Mouse (Mus musculus): ENCODE measurements around the gene Lag3. TPM values are rescaled to one million over a fixed set of nuclear protein-coding genes. Genes with fewer than 3 reads are reported as not detected.

Gene Lag3
- polyA plus RNA-seq, 1 experiment from 2014 or later = 2.8 TPM

GRCm38 (mm10) chr6:124932314-124932695 lies 20.8 kb upstream of the Lag3 start:
- whole genome bisulfite sequencing = 47% methylated on average over 12 of the region's 12 CpGs
- ATAC-seq (replicated peaks) = no peak

GRCm38 (mm10) chr6:124931525-124932313 lies 20.2 kb upstream of the Lag3 start:
- Histone ChIP-seq H3K4me2 (peak overlapping the region; percentile 89), H3K4me3 (peak overlapping the region; percentile 97), H3K9ac (peak overlapping the region; percentile 75), H3K27me3 (replicated peaks) (no peaks in the 10 kb centered on the region), H3K4me1 (peaks cover 30% of the 10 kb centered on the region), H3K36me3 (replicated peaks) (peaks cover 27% of the 10 kb centered on the region), H3K27ac (peak overlapping the region; percentile 94), H3K9me3 (no peaks in the 10 kb centered on the region)
- peak; percentile 44 for ATAC-seq (replicated peaks)
- WGBS = under 1% methylated on average over 48 of the region's 48 CpGs

More at GRCm38 (mm10) chr6:124932314-124932695, 20.8 kb upstream of the Lag3 start:
- Histone ChIP-seq H3K9me3 (no peaks in the 10 kb centered on the region), H3K9ac (peak overlapping the region; percentile 75), H3K4me3 (peak overlapping the region; percentile 97), H3K27me3 (replicated peaks) (no peaks in the 10 kb centered on the region), H3K4me2 (peak overlapping the region; percentile 89), H3K36me3 (replicated peaks) (peaks cover 27% of the 10 kb centered on the region), H3K27ac (peak overlapping the region; percentile 94), H3K4me1 (peaks cover 30% of the 10 kb centered on the region)

GRCm38 (mm10) chr6:124930754-124931524 lies 19.4 kb upstream of the Lag3 start, which contains the start of gene Mlf2:
Gene Mlf2, plus strand, starts transcription at chr6:124931386.
- peak; percentile 95 for ATAC-seq (replicated peaks)
- under 1% methylated on average over 58 of the region's 64 CpGs for WGBS
- Histone ChIP-seq H3K27ac (peak within 1 kb of the TSS; percentile 94), H3K9ac (peak within 1 kb of the TSS; percentile 75), H3K9me3 (no peaks in the 10 kb centered on the region), H3K4me3 (peak within 1 kb of the TSS; percentile 97), H3K27me3 (replicated peaks) (no peaks in the 10 kb centered on the region), H3K4me1 (peaks cover 30% of the 10 kb centered on the region), H3K4me2 (peak within 1 kb of the TSS; percentile 89), H3K36me3 (replicated peaks) (peaks cover 22% of the 10 kb centered on the region; the same call in 1 of the 2 replicates)

- peak overlapping the region; percentile 94 for H3K27ac ChIP-seq
- no peaks in the 10 kb centered on the region for H3K9me3 ChIP-seq
- peak overlapping the region; percentile 89 for H3K4me2 ChIP-seq
- H3K27me3 ChIP-seq (replicated peaks) = no peaks in the 10 kb centered on the region
- H3K36me3 ChIP-seq (replicated peaks) = peaks cover 17% of the 10 kb centered on the region; the same call in 1 of the 2 replicates
- H3K9ac ChIP-seq = 0 out of 2 replicates have a peak overlapping the region, but pooled peaks have one; percentile 75
- WGBS = 30% methylated on average over 1 of the region's 1 CpGs
- H3K4me1 ChIP-seq = peaks cover 30% of the 10 kb centered on the region
- no peak; the same call in 1 of the 2 replicates for ATAC-seq (replicated peaks)
- H3K4me3 ChIP-seq = peak overlapping the region; percentile 97
Measured at GRCm38 (mm10) chr6:124930231-124930630, 18.7 kb upstream of the Lag3 start.

- no peak for ATAC-seq (replicated peaks)
- Histone ChIP-seq H3K27ac (no peak overlapping the region), H3K4me2 (no peak overlapping the region), H3K36me3 (replicated peaks) (no peaks in the 10 kb centered on the region), H3K4me1 (peaks cover 11% of the 10 kb centered on the region), H3K4me3 (no peak overlapping the region), H3K27me3 (replicated peaks) (no peaks in the 10 kb centered on the region), H3K9ac (no peak overlapping the region), H3K9me3 (no peaks in the 10 kb centered on the region)
- WGBS = 60% methylated on average over 5 of the region's 5 CpGs
Measured at GRCm38 (mm10) chr6:124925941-124926340, 14.4 kb upstream of the Lag3 start.

- no peak for ATAC-seq (replicated peaks)
- H3K27me3 ChIP-seq (replicated peaks) = no peaks in the 10 kb centered on the region
- peaks cover 13% of the 10 kb centered on the region for H3K4me1 ChIP-seq
- H3K27ac ChIP-seq = no peak overlapping the region
- WGBS = 39% methylated on average over 12 of the region's 12 CpGs
- no peak overlapping the region for H3K4me2 ChIP-seq
- H3K9ac ChIP-seq = no peak overlapping the region
- H3K4me3 ChIP-seq = no peak overlapping the region
- no peaks in the 10 kb centered on the region for H3K9me3 ChIP-seq
- no peaks in the 10 kb centered on the region for H3K36me3 ChIP-seq (replicated peaks)
Measured at GRCm38 (mm10) chr6:124925173-124925793, 13.8 kb upstream of the Lag3 start.

- Histone ChIP-seq H3K27ac (peak overlapping the region; percentile 100), H3K4me3 (no peak overlapping the region), H3K9ac (no peak overlapping the region), H3K4me1 (peaks cover 27% of the 10 kb centered on the region), H3K27me3 (replicated peaks) (no peaks in the 10 kb centered on the region), H3K9me3 (no peaks in the 10 kb centered on the region), H3K36me3 (replicated peaks) (no peaks in the 10 kb centered on the region), H3K4me2 (no peak overlapping the region)
- 65% methylated on average over 4 of the region's 4 CpGs for WGBS
- ATAC-seq (replicated peaks) = no peak
Measured at GRCm38 (mm10) chr6:124921539-124921938, 10.0 kb upstream of the Lag3 start.

GRCm38 (mm10) chr6:124920318-124921085 lies 9.0 kb upstream of the Lag3 start:
- no peaks in the 10 kb centered on the region for H3K36me3 ChIP-seq (replicated peaks)

GRCm38 (mm10) chr6:124919695-124920317 lies 8.3 kb upstream of the Lag3 start, which contains the start of gene Ptms:
Gene Ptms, minus strand, starts transcription at chr6:124920103.
- WGBS = 0% methylated on average over 13 of the region's 13 CpGs
- peak within 1 kb of the TSS; percentile 86 for H3K4me3 ChIP-seq
- H3K27ac ChIP-seq = peak within 1 kb of the TSS; percentile 100
- H3K9ac ChIP-seq = peak within 1 kb of the TSS; percentile 99
- peak within 1 kb of the TSS; percentile 95 for H3K4me2 ChIP-seq
- no peaks in the 10 kb centered on the region for H3K27me3 ChIP-seq (replicated peaks)
- no peaks in the 10 kb centered on the region for H3K9me3 ChIP-seq
- H3K4me1 ChIP-seq = peaks cover 36% of the 10 kb centered on the region
- no peaks in the 10 kb centered on the region for H3K36me3 ChIP-seq (replicated peaks)
- peak; percentile 88 for ATAC-seq (replicated peaks)

More at GRCm38 (mm10) chr6:124920318-124921085, 9.0 kb upstream of the Lag3 start:
- no peak for ATAC-seq (replicated peaks)
- H3K4me2 ChIP-seq = peak overlapping the region; percentile 95
- WGBS = 23% methylated on average over 9 of the region's 9 CpGs
- H3K27ac ChIP-seq = peak overlapping the region; percentile 100
- no peaks in the 10 kb centered on the region for H3K9me3 ChIP-seq
- peak overlapping the region; percentile 40 for H3K9ac ChIP-seq
- peaks cover 29% of the 10 kb centered on the region for H3K4me1 ChIP-seq
- no peaks in the 10 kb centered on the region for H3K27me3 ChIP-seq (replicated peaks)
- peak overlapping the region; percentile 86 for H3K4me3 ChIP-seq

- H3K27ac ChIP-seq = peak overlapping the region; percentile 100
- H3K36me3 ChIP-seq (replicated peaks) = peaks cover 7% of the 10 kb centered on the region; the same call in 1 of the 2 replicates
- peaks cover 43% of the 10 kb centered on the region for H3K4me1 ChIP-seq
- ATAC-seq (replicated peaks) = no peak
- WGBS = 14% methylated on average over 13 of the region's 14 CpGs
- peak overlapping the region; percentile 99 for H3K9ac ChIP-seq
- no peaks in the 10 kb centered on the region for H3K27me3 ChIP-seq (replicated peaks)
- H3K9me3 ChIP-seq = no peaks in the 10 kb centered on the region
- H3K4me3 ChIP-seq = peak overlapping the region; percentile 86
- peak overlapping the region; percentile 95 for H3K4me2 ChIP-seq
Measured at GRCm38 (mm10) chr6:124918890-124919627, 7.6 kb upstream of the Lag3 start.

Measured in midbrain, embryonic 15.5 days (tissue).